Mouse (Mus musculus) lung, embryonic 16.5 days (tissue): ENCODE measurements around the gene Rasgef1b. TPM values are rescaled to one million over a fixed set of nuclear protein-coding genes. Genes with fewer than 3 reads are reported as not detected.
"Not testable (repeated sequence)": the region's sequence is repeated elsewhere in the genome, so short reads cannot be mapped to it uniquely, and the experiment has no call there.

ENCODE experiments used
- ATAC-seq: fragments of 200-750 bp; cut with Nextera tagmentation; 2 replicates; pipeline ENCODE4 v1.8.0; 2017; ENCODE audit warnings: low read depth, mild to moderate bottlenecking, moderate library complexity
- H3K27ac ChIP-seq: fragments of 300-500 bp; sonication (generic); 2 replicates; pipeline ENCODE4 v1.5.1; 2014; ENCODE audit warnings: mild to moderate bottlenecking, control low read depth, low read length
- H3K27me3 ChIP-seq: fragments of 300-500 bp; sonication (generic); 2 replicates; pipeline ENCODE4 v1.6.1; 2014; ENCODE audit warnings: low read depth, low read length, mixed read lengths; ENCODE audit not compliant: control insufficient read depth, insufficient read depth
- H3K36me3 ChIP-seq: fragments of 300-500 bp; sonication (generic); 2 replicates; pipeline ENCODE4 v1.6.1; 2014; ENCODE audit warnings: low read length; ENCODE audit not compliant: control insufficient read depth, insufficient read depth
- H3K4me1 ChIP-seq: fragments of 300-500 bp; sonication (generic); replicated peaks from 2 replicates; pipeline ENCODE4 v1.6.1; 2014; ENCODE audit warnings: low read length, mixed read lengths; ENCODE audit not compliant: control insufficient read depth, insufficient read depth
- H3K4me2 ChIP-seq: fragments of 300-500 bp; sonication (generic); 2 replicates; pipeline ENCODE4 v1.6.1; 2014; ENCODE audit warnings: low read depth, low read length, control low read depth
- H3K4me3 ChIP-seq: fragments of 300-500 bp; sonication (generic); 2 replicates; pipeline ENCODE4 v1.5.1; 2014; ENCODE audit warnings: mild to moderate bottlenecking, low read length, control low read depth
- H3K9ac ChIP-seq: fragments of 300-500 bp; sonication (generic); 2 replicates; pipeline ENCODE4 v1.6.1; 2014; ENCODE audit warnings: low read length, control low read depth
- H3K9me3 ChIP-seq: fragments of 300-500 bp; sonication (generic); 2 replicates; pipeline ENCODE4 v1.6.1; 2016; ENCODE audit warnings: low read length; ENCODE audit not compliant: control insufficient read depth
- WGBS: fragments of 180-500 bp; shearing (Covaris S2); extraction: QIAGEN DNeasy Blood & Tissue Kit; methylation state at CpG from one replicate; pipeline ENCODE4 v1.1.7; 2014; 5-methylcytosine and 5-hydroxymethylcytosine counted together
- polyA plus RNA-seq: library from polyadenylated mRNA; unstranded; fragments of >200 nt; fragmentation: Nextera tagmentation; extraction: Ambion mirVana; gene quantifications from 2 replicates; pipeline ENCODE4 v1.2.1, GENCODE M21; 2015

Gene Rasgef1b
- polyA plus RNA-seq, 1 experiment from 2014 or later: 17.3 TPM

GRCm38 (mm10) chr5:99232410-99232809, 496.5 kb downstream of the Rasgef1b start:
- WGBS: 91% methylated on average over 8 of the region's 8 CpGs
- H3K9me3 ChIP-seq: no peaks in the 10 kb centered on the region
- H3K4me2 ChIP-seq: no peak overlapping the region
- no peaks in the 10 kb centered on the region for H3K27me3 ChIP-seq
- H3K36me3 ChIP-seq: peaks cover 27% of the 10 kb centered on the region
- H3K9ac ChIP-seq: no peak overlapping the region
- H3K27ac ChIP-seq: peak overlapping the region; percentile 49
- H3K4me3 ChIP-seq: no peak overlapping the region
- peaks cover 8% of the 10 kb centered on the region for H3K4me1 ChIP-seq
- no peak for ATAC-seq

DNA sequence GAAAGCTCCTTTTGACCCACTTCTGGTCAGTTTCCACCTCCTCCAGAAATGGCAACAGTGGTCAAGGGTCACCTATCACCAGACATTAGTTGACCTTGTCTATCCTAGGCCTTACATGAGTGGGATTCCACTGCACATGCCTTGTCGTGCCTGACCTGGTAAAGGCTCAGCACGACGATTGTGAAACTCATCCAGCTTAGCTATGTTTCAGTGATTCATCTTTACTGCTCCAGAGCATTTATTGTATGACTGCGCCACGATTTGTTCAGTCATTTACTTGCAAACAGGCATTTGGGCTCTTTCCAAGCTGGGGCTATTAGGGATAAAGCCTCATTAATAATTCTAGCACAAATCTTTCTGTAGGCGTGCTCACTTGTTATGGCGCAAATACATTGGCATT, 498.4 kb downstream of the Rasgef1b start:
- Histone ChIP-seq H3K9ac (no peak overlapping the region), H3K36me3 (peaks cover 37% of the 10 kb centered on the region), H3K27me3 (no peaks in the 10 kb centered on the region), H3K27ac (no peak overlapping the region), H3K4me3 (no peak overlapping the region), H3K4me1 (peaks cover 4% of the 10 kb centered on the region), H3K4me2 (no peak overlapping the region), H3K9me3 (no peaks in the 10 kb centered on the region)
- WGBS: 65% methylated on average over 7 of the region's 7 CpGs
- peak; percentile 59; the same call in 1 of the 2 replicates for ATAC-seq

DNA sequence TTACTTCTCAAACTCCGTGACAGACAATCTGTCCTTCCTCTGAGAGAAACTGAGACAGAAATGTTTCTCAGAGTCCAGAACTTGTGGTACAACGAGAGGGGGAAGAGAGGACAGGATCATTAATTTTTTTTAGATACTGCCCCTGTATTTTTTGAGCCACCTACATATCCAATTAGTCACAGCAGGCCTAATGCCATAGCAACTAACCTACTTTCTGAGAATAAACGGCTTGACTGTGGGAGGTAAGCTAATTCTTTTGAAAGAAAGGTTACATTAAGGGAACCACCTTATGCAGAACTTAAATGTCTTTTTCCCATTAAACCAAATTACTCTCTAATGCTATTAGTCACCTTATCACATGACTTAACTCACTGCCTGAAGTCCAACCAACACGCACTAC, 501.5 kb downstream of the Rasgef1b start:
- WGBS: 91% methylated on average over 4 of the region's 4 CpGs
- Histone ChIP-seq H3K36me3 (peaks cover 35% of the 10 kb centered on the region), H3K9me3 (no peaks in the 10 kb centered on the region), H3K4me2 (no peak overlapping the region), H3K4me3 (no peak overlapping the region), H3K27ac (no peak overlapping the region), H3K27me3 (no peaks in the 10 kb centered on the region), H3K9ac (no peak overlapping the region), H3K4me1 (peaks cover 5% of the 10 kb centered on the region)
- no peak for ATAC-seq

DNA sequence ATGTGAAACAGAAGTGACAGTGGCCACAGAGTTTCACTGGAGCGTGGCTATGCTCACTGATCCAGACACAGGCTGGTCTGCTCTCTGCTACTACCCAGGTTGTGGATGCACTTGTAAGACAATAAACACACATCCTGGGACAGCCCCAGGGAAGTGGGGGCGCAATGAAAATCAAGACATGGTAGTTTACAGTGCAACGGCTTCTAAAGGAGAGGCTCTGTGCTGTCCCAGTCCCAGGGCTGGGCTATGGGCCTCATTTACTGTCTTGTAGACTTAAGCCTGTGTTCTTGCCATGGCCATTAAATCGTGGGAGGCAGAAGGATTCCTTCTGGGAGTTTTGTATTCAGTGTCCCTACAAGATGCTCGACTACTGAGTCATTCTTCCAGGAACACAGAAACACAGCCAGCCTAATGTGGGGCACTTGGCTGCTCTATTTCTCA, 504.3 kb downstream of the Rasgef1b start:
- Histone ChIP-seq H3K9ac (no peak overlapping the region), H3K4me2 (no peak overlapping the region), H3K27me3 (no peaks in the 10 kb centered on the region), H3K4me3 (no peak overlapping the region), H3K9me3 (0 out of 2 replicates have a peak, but pooled peaks cover 3% of the 10 kb centered on the region), H3K36me3 (peaks cover 39% of the 10 kb centered on the region), H3K4me1 (peaks cover 5% of the 10 kb centered on the region), H3K27ac (no peak overlapping the region)
- 73% methylated on average over 5 of the region's 5 CpGs for WGBS
- ATAC-seq: no peak

DNA sequence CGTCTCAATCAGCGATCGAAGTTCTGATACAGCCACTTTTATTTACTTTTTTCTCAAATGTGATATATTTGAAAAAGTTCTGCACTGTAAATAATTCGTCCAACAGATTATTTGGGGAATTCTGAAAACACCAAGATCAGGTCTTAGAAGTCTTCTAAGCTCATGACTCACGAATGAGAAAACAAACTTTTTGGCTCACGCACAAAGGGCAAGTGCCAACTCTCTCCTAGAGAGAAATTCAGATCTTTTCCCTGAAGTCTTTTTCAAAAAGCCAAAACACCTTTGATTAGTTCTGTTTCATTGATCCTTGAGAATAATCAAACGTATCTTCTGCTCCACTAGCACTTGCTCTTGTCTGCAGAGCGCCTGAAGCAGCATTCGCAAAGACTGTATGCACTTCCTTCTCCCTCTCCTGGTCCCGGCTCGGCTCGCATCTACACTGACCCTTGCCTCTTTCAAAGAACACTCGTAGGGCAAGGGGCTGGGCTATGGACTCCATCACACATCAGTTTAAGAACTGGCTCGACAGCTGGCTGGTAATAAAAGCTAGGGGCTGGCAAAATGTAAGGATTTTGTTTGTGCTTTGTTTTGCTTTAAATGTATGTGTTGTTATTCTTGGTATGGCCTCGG, 504.9 kb downstream of the Rasgef1b start:
- Histone ChIP-seq H3K9me3 (0 out of 2 replicates have a peak, but pooled peaks cover 3% of the 10 kb centered on the region), H3K27ac (no peak overlapping the region), H3K9ac (no peak overlapping the region), H3K4me3 (no peak overlapping the region), H3K36me3 (peaks cover 34% of the 10 kb centered on the region), H3K4me1 (peaks cover 5% of the 10 kb centered on the region), H3K4me2 (no peak overlapping the region), H3K27me3 (no peaks in the 10 kb centered on the region)
- ATAC-seq: no peak
- WGBS: 53% methylated on average over 15 of the region's 15 CpGs

- Histone ChIP-seq H3K36me3 (peaks cover 33% of the 10 kb centered on the region), H3K27ac (no peak overlapping the region), H3K27me3 (no peaks in the 10 kb centered on the region), H3K4me3 (no peak overlapping the region), H3K9me3 (0 out of 2 replicates have a peak, but pooled peaks cover 3% of the 10 kb centered on the region), H3K9ac (no peak overlapping the region), H3K4me1 (no peaks in the 10 kb centered on the region), H3K4me2 (no peak overlapping the region)
- WGBS: 69% methylated on average over 5 of the region's 5 CpGs
- ATAC-seq: peak; percentile 38; the same call in 1 of the 2 replicates
Measured at GRCm38 (mm10) chr5:99218385-99218784, 510.5 kb downstream of the Rasgef1b start.

DNA sequence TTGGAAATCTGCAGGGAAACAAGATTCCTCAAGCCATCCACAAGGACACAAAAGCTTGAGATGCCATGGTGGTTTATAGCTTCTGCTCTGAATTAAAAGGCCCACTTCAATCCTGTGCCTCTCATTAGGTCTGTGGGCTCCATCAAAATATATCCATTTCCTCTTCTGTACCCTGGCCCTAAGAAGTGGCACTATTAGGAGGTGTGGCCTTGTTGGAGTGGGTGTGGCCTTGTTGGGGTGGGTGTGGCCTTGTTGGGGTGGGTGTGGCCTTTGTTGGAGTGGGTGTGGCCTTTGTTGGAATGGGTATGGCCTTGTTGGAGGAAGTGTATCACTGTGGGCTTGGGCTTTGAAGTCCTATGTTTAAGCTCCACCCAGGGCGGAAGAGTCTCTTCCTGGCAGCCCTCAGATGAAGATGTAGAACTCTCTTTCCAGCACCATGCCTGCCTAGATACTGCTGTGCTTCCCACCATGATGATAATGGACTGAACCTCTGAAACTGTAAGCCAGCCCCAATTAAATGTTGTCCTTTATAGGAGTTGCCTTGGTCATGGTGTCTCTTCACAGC, 512.2 kb downstream of the Rasgef1b start:
- not testable (repeated sequence) for H3K4me3 ChIP-seq, H3K27ac ChIP-seq, H3K9ac ChIP-seq, H3K27me3 ChIP-seq, H3K4me1 ChIP-seq, H3K9me3 ChIP-seq, H3K4me2 ChIP-seq
- ATAC-seq: 0 out of 2 replicates have a peak, but pooled peaks have one; percentile 12
- WGBS: 96% methylated on average over 1 of the region's 1 CpGs
- H3K36me3 ChIP-seq: peaks cover 26% of the 10 kb centered on the region

GRCm38 (mm10) chr5:99215207-99216157, 513.4 kb downstream of the Rasgef1b start:
- H3K4me1 ChIP-seq: no peaks in the 10 kb centered on the region
- no peaks in the 10 kb centered on the region for H3K9me3 ChIP-seq
- no peak overlapping the region for H3K27ac ChIP-seq
- H3K27me3 ChIP-seq: no peaks in the 10 kb centered on the region
- no peak overlapping the region for H3K4me2 ChIP-seq
- ATAC-seq: no peak
- H3K36me3 ChIP-seq: peaks cover 14% of the 10 kb centered on the region
- WGBS: 76% methylated on average over 7 of the region's 7 CpGs
- no peak overlapping the region for H3K4me3 ChIP-seq
- no peak overlapping the region for H3K9ac ChIP-seq

DNA sequence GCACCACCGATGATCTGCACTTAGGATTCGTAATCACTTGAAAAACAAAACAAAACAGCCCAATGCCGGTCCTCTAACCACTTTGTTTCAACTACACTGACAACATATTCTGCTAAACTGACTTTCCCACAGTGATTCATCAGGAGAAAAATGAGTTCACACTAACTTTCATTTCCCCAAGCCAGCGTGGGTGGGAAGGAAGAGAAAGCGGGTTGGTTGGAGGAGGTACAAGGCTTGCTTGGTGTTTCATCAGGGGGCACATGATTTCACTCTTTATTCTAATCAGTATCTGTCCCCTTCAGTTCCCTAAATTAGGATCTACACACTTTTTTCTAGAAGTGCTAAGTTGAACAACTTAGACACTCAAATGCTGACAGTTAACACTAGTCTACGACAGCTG, 514.5 kb downstream of the Rasgef1b start:
- H3K4me1 ChIP-seq: no peaks in the 10 kb centered on the region
- 68% methylated on average over 6 of the region's 6 CpGs for WGBS
- no peaks in the 10 kb centered on the region for H3K27me3 ChIP-seq
- ATAC-seq: no peak
- peaks cover 14% of the 10 kb centered on the region for H3K36me3 ChIP-seq
- no peaks in the 10 kb centered on the region for H3K9me3 ChIP-seq
- no peak overlapping the region for H3K27ac ChIP-seq
- H3K9ac ChIP-seq: no peak overlapping the region
- no peak overlapping the region for H3K4me2 ChIP-seq
- H3K4me3 ChIP-seq: no peak overlapping the region
